Mouse (Mus musculus): ENCODE data around the gene Tssc4. TPM values are rescaled to one million over a fixed set of nuclear protein-coding genes. Genes with fewer than 3 reads are reported as not detected.

Gene Tssc4
- polyA plus RNA-seq (2012; rRNA removed), result 38.5 and 48.3 TPM in 2 replicates
- 26.9 and 27.8 TPM in 2 replicates for polyA plus RNA-seq (2014; fragmentation: Nextera tagmentation; extraction: Ambion mirVana)

GRCm38 (mm10) chr7:143068882-143069591, at the start of gene Tssc4:
Gene Tssc4, plus strand, starts transcription at chr7:143069249.
- Histone ChIP-seq H3K4me2 (ENCODE audit: low read depth) (peak within 1 kb of the TSS; percentile 96), H3K36me3 (replicated peaks; ENCODE audit: control insufficient read depth, insufficient read depth, low read depth) (peaks cover 22% of the 10 kb centered on the region), H3K27ac (peak within 1 kb of the TSS; percentile 65), H3K9ac (replicated peaks) (peak within 1 kb of the TSS; percentile 87), H3K4me3 (ENCODE audit: insufficient read depth in 1 of 2, low read depth in 2 of 2, low read length in 2 of 2) (peak within 1 kb of the TSS; percentile 86 to 94), H3K4me1 (replicated peaks; ENCODE audit: control insufficient read depth in 2 of 2, insufficient read depth in 2 of 2, low read length in 1 of 2) (peaks cover 2 to 14% of the 10 kb centered on the region in 2 experiments; a peak in 3 of 4 replicates), H3K27me3 (ENCODE audit: control insufficient read depth, insufficient read depth, low read length) (no peaks in the 10 kb centered on the region), H3K9me3 (ENCODE audit: control insufficient read depth, low read length) (no peaks in the 10 kb centered on the region)
- WGBS (ENCODE audit: insufficient replicate concordance), result under 1% methylated on average over 51 of the region's 51 CpGs
- DNase-seq (ENCODE audit: low read depth in 3 of 3, low spot score in 3 of 3) (peak; percentile 98 to 99 (median 98)), ATAC-seq (ENCODE audit: insufficient read depth) (peak; percentile 94)
- TF ChIP-seq CTCF (IDR thresholded peaks at IDR 0.05; ENCODE audit: low read depth) (peak; percentile 19; the same call in 1 of the 2 replicates), EP300 (IDR thresholded peaks at IDR 0.05; ENCODE audit: low read depth) (no peak)

DNA sequence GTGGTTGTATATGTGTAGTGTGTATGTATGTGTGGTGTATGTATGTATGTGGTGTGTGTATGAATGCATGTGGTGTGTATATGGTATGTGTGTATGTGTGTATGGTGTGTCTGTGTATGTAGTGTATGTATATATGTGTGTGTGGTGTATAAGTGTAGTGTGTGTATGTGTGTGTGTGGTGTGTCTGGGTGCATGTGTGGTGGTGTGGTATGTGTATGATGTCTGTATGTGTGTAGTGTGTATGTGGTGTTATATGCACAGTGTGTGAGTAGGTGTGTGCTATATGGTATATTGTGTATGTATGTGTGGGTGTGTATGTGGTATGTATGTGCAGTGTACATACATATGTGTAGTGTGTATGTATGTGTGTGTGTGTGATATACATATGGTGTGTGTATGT, 49.0 kb upstream of the Tssc4 start:
- no peaks in the 10 kb centered on the region; a peak in 1 of 4 replicates for H3K4me1 ChIP-seq (replicated peaks; ENCODE audit: control insufficient read depth in 2 of 2, insufficient read depth in 2 of 2, low read length in 1 of 2)
- ATAC-seq (ENCODE audit: insufficient read depth), result peak; percentile 4; the same call in 1 of the 2 replicates

DNA sequence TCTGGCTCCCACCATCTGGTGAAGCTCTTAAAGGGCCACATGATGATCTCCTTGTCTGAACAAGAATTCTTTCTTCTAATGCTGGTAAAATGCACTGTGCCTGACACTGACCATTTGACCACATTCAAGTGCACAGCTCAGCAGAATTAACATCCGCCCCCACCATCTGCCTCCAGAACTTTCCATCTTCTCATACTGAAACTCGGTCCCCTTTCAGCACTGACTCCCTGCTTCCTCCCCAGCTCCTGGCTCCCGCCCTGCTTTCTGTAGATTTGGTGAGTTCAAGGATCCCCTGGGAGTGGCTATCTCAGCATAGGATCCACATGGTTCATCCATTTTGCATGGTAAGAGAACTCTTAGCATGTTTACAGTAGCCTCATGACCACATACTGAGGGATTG, 48.3 kb upstream of the Tssc4 start:
- H3K9me3 ChIP-seq (ENCODE audit: control insufficient read depth, low read length), result no peaks in the 10 kb centered on the region
- no peaks in the 10 kb centered on the region for H3K36me3 ChIP-seq (replicated peaks; ENCODE audit: control insufficient read depth, insufficient read depth, low read depth)
- H3K4me2 ChIP-seq (ENCODE audit: low read depth), result no peak overlapping the region
- DNase-seq (ENCODE audit: low read depth in 3 of 3, low spot score in 3 of 3) (no peak), ATAC-seq (ENCODE audit: insufficient read depth) (no peak)
- H3K9ac ChIP-seq (replicated peaks), result no peak overlapping the region
- no peak for TF ChIP-seq EP300 (IDR thresholded peaks at IDR 0.05; ENCODE audit: low read depth)
- no peak for TF ChIP-seq CTCF (IDR thresholded peaks at IDR 0.05; ENCODE audit: low read depth)
- H3K27me3 ChIP-seq (ENCODE audit: control insufficient read depth, insufficient read depth, low read length), result no peaks in the 10 kb centered on the region
- no peaks in the 10 kb centered on the region; a peak in 1 of 4 replicates for H3K4me1 ChIP-seq (replicated peaks; ENCODE audit: control insufficient read depth in 2 of 2, insufficient read depth in 2 of 2, low read length in 1 of 2)
- H3K27ac ChIP-seq, result no peak overlapping the region
- no peak overlapping the region for H3K4me3 ChIP-seq (ENCODE audit: insufficient read depth in 1 of 2, low read depth in 2 of 2, low read length in 2 of 2)
- WGBS (ENCODE audit: insufficient replicate concordance), result 73% methylated on average over 3 of the region's 3 CpGs

More for the DNA sequence above, 49.0 kb upstream of the Tssc4 start:
- no peak overlapping the region for H3K4me2 ChIP-seq (ENCODE audit: low read depth)
- TF ChIP-seq EP300 (IDR thresholded peaks at IDR 0.05; ENCODE audit: low read depth) (no peak), CTCF (IDR thresholded peaks at IDR 0.05; ENCODE audit: low read depth) (no peak)
- no peak overlapping the region for H3K9ac ChIP-seq (replicated peaks)
- no peaks in the 10 kb centered on the region for H3K36me3 ChIP-seq (replicated peaks; ENCODE audit: control insufficient read depth, insufficient read depth, low read depth)
- H3K27me3 ChIP-seq (ENCODE audit: control insufficient read depth, insufficient read depth, low read length), result no peaks in the 10 kb centered on the region
- no peaks in the 10 kb centered on the region for H3K9me3 ChIP-seq (ENCODE audit: control insufficient read depth, low read length)
- H3K4me3 ChIP-seq (ENCODE audit: insufficient read depth in 1 of 2, low read depth in 2 of 2, low read length in 2 of 2), result no peak overlapping the region
- no peak overlapping the region for H3K27ac ChIP-seq
- no peak for DNase-seq (ENCODE audit: low read depth in 3 of 3, low spot score in 3 of 3)

GRCm38 (mm10) chr7:143021356-143022164, 47.5 kb upstream of the Tssc4 start:
- ATAC-seq (ENCODE audit: insufficient read depth) (no peak; the same call in 1 of the 2 replicates), DNase-seq (ENCODE audit: low read depth in 3 of 3, low spot score in 3 of 3) (no peak)
- Histone ChIP-seq H3K9ac (replicated peaks) (no peak overlapping the region), H3K27ac (no peak overlapping the region), H3K4me3 (ENCODE audit: insufficient read depth in 1 of 2, low read depth in 2 of 2, low read length in 2 of 2) (no peak overlapping the region), H3K4me1 (replicated peaks; ENCODE audit: control insufficient read depth in 2 of 2, insufficient read depth in 2 of 2, low read length in 1 of 2) (no peaks in the 10 kb centered on the region; a peak in 1 of 4 replicates), H3K4me2 (ENCODE audit: low read depth) (no peak overlapping the region), H3K27me3 (ENCODE audit: control insufficient read depth, insufficient read depth, low read length) (no peaks in the 10 kb centered on the region), H3K36me3 (replicated peaks; ENCODE audit: control insufficient read depth, insufficient read depth, low read depth) (no peaks in the 10 kb centered on the region), H3K9me3 (ENCODE audit: control insufficient read depth, low read length) (no peaks in the 10 kb centered on the region)
- TF ChIP-seq CTCF (IDR thresholded peaks at IDR 0.05; ENCODE audit: low read depth) (no peak), EP300 (IDR thresholded peaks at IDR 0.05; ENCODE audit: low read depth) (no peak)
- 43% methylated on average over 5 of the region's 5 CpGs for WGBS (ENCODE audit: insufficient replicate concordance)

DNA sequence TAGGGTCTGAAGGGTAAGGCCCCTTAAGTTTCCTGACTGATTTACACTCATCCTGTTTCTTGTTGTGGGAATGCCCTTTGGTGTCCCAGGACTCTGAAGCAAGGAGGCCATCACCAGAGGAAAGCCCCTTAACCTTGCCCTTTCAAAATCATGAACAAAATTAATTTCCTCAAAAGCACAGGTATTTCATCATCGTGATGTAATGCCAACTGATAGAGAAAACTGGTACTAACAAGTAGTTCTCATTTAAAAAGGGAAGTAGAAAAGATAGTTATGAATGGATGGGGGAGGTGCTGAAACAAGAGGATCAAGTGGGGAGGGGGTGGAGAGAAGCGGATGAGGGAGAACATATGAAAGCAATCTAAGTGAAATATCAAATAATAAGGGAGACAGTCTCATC, 45.5 kb upstream of the Tssc4 start:
- H3K36me3 ChIP-seq (replicated peaks; ENCODE audit: control insufficient read depth, insufficient read depth, low read depth), result no peaks in the 10 kb centered on the region
- H3K4me1 ChIP-seq (replicated peaks; ENCODE audit: control insufficient read depth in 2 of 2, insufficient read depth in 2 of 2, low read length in 1 of 2), result no peaks in the 10 kb centered on the region; a peak in 1 of 4 replicates
- H3K27me3 ChIP-seq (ENCODE audit: control insufficient read depth, insufficient read depth, low read length), result no peaks in the 10 kb centered on the region
- H3K9me3 ChIP-seq (ENCODE audit: control insufficient read depth, low read length), result no peaks in the 10 kb centered on the region
- ATAC-seq (ENCODE audit: insufficient read depth), result no peak
- H3K27ac ChIP-seq, result no peak overlapping the region
- no peak for DNase-seq (ENCODE audit: low read depth in 3 of 3, low spot score in 3 of 3)
- no peak overlapping the region for H3K9ac ChIP-seq (replicated peaks)
- H3K4me3 ChIP-seq (ENCODE audit: insufficient read depth in 1 of 2, low read depth in 2 of 2, low read length in 2 of 2), result no peak overlapping the region
- TF ChIP-seq EP300 (IDR thresholded peaks at IDR 0.05; ENCODE audit: low read depth) (no peak), CTCF (IDR thresholded peaks at IDR 0.05; ENCODE audit: low read depth) (no peak)
- WGBS (ENCODE audit: insufficient replicate concordance), result 54% methylated on average over 2 of the region's 2 CpGs
- no peak overlapping the region for H3K4me2 ChIP-seq (ENCODE audit: low read depth)
